Mouse (Mus musculus) thymus, postnatal 14 days (tissue): ENCODE results near the gene Nhp2.

Source experiments
- DNase-seq: peaks from one replicate; pipeline ENCODE4 v3.0.0; 2021

The Nhp2 gene

GRCm38 (mm10) chr11:51637971-51638414, 18.5 kb downstream of the Nhp2 start:
- DNase-seq = peak; percentile 81

DNA sequence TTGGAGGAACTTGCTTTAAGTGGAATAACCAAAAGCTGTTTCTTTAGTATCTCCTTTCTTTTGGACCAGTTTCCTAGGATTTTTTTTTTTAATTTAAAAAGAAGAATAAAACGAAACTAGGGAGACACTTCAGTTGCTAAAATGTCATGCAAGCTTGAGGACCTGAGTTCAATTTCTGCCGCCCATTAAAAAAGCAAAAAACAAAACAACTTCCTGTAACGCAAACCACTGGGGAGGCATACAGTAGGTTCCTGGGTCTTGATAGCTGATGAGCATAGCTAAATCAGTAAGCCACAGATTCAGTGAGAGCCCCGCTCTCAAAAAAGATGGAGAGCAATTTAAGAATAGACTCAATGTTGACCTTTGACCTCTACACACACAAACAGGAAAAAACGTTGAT, 19.0 kb downstream of the Nhp2 start:
- no peak for DNase-seq

DNA sequence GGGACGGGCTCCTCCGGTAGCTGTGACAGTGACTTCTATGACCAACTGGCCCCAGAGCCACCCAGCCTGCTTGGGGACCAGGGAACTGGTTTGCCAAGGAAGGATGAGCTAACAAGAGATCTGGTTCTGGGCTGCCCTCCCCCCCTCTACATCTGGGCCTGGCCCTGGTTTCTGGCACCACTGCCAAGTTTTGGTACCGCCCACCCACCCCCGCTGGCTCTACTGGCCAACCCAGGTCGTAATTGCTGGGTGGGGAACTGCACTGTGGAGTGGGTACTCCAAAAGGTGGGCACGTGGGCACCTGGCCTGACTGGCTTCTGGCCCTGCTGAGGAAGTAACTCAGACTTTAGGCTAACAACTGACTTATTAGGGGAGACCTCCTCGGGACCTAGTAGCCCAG, 21.2 kb downstream of the Nhp2 start:
- no peak for DNase-seq

DNA sequence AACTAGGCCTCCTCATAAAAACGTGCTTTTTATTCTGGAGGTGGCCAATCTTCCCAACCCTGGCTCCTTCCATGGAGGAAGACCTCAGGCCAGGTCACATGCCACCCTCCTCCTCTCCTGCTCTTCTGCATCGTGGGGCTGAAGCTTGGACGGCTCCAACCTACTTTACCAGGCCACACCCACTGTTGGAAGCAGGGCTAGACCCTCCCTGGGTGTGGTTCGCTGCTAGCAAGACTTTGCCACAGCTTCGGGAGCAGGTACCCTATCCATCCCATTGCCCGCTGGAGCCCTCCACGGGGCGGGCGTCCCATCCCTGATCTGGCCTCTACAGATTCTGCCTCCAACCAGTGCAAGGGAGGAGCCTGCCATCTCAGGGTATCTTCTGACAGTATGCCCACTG, 23.7 kb downstream of the Nhp2 start:
- DNase-seq = no peak

- DNase-seq = peak; percentile 80
Observed at GRCm38 (mm10) chr11:51643761-51644160, 24.2 kb downstream of the Nhp2 start.

- peak; percentile 89 for DNase-seq
Observed at GRCm38 (mm10) chr11:51644217-51644616, 24.7 kb downstream of the Nhp2 start.

DNA sequence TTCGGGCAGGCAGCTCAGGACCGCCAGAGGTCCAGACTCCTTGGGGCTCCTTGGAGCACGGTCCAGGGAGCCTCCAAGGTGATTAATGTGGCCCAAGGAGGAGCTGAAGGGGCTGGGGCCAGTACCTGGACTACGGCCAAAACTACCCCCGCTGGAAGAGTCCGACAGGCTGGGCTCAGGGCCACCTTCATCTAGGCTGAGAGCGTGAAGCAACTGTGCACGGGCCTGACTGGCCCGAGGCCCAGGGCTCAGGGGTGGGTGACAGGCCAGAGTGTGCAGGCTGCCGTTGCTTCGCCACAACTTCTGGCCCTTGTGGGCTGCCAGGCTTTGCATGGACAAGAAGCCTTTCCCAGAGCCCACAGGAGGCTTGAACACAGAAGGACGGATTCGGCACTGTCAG, 25.8 kb downstream of the Nhp2 start:
- no peak for DNase-seq

- DNase-seq = no peak
Observed at GRCm38 (mm10) chr11:51646245-51646644, 26.7 kb downstream of the Nhp2 start.

- DNase-seq = peak; percentile 56
Observed at GRCm38 (mm10) chr11:51646751-51647667, 27.5 kb downstream of the Nhp2 start.

- no peak for DNase-seq
Observed at GRCm38 (mm10) chr11:51648566-51648965, 29.0 kb downstream of the Nhp2 start.

DNA sequence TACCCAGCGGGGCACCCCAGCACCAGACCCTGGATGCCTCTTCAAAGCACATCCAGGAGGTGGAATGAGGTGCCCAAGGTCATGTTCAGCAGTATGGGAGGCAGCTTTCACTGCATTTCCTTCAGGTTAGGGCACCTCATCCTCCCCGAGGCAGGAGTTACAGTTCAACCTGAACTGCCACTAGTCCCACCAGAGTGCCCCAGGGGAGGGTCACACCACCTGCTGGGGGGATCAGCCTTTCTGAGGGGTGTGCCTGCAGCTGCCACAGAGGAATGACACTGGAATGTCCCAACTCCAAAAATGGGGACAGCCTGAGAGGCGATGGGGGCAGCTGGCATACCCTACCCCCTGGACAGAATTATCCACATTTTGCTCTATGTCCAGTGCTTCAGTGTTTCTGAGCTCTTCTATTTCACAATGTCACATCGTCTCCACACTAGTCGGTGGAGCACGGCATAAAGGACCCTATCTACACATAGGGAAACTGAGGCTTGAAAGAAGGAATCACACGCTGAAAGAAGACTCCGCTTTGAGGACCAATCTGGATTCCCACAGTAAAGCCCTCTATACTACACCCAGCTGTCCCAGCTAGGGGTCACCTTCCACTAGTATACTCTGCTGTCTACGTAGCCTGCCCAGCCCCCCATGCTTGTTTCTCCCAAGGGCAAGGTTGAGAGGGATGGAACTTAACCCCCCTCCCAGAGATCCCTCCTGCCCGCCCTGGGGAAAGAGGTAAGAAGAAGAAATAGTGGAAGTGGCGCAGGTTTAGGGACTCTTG, 29.8 kb downstream of the Nhp2 start:
- DNase-seq = no peak

DNA sequence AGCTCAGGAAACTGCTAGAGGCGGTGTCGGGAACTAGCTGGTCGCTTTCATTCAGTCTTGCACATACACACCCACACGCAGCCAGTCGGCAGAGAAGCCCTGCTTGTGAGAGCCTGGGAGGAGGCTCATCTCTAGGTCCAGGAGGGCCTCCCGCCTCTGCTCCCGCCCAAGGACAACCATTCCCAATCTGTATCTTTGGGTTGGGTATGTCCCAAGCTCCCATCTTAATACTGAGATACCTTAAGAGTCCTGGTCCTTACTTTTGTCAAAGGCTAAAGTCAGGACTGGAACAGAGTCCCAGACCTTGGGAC, 30.3 kb downstream of the Nhp2 start:
- peak; percentile 43 for DNase-seq

GRCm38 (mm10) chr11:51650261-51650660, 30.7 kb downstream of the Nhp2 start:
- DNase-seq = peak; percentile 66

DNA sequence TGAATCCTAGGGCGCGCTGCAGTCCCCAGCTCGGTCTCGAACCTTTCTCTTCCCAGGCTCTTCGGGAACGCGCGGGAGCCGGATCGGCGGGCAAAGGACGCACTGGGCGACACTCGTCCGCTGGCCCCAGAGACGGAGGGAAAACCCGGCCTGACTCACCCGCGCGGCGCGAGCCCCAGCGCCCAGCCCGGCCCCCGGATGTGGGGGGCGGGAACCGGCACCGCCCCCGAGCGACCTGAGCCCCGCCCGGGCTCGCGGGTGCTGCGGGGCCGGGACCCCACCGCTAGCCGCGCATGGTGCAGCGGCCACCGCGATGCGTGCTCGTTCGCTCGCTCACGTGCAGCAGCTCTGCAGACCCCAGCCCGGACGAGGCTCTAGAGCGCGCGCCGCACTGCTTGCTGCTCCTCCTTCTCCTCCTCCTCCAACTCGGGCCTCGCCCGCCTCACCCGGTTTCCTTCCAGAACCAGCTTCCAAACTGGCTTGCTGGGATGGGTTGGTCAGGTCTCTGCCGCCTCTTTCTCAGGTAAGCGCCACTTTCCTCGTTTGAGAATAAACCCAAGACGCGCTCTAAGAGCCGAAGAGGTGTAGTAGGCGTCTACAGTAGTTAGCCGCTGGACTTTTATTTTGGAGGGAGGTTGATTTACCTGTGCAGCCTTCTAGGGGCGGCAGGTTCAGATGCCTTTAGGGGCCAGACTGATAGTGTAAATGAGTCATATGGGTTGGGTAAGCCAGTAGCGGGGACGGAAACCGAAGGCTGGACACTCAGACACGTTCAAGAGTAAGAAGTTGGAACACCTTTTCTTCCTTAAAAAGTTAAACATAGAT, 31.4 kb downstream of the Nhp2 start, which contains the start of the genes N4bp3 and D930048N14Rik:
N4bp3 (minus strand) TSS at position 152 of the 825 bp plus-strand sequence.
D930048N14Rik (plus strand) TSS at position 264 of the 825 bp plus-strand sequence.
- peak; percentile 83 for DNase-seq

DNA sequence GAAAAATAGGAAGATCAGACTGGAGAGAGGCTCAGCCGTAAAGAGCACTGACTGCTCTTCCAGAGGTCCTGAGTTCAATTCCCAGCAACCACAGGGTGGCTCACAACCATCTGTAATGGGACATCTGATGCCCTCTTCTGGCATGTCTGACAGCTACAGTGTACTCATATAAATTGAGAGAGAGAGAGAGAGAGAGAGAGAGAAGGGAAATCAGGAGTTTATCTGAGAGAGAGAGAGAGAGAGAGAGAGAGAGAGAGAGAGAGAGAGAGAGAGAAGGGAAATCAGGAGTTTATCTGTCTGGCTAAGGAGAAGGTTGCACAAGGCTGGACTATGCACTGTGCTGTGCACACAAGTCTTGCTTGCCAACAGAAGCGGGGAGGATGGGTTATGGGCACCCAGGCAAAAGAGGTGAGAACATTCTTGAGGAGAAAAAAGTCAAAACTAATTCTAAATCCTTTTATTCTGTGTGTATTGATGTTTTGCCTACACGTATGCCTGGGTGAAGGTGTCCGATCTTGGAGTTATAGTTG, 33.4 kb downstream of the Nhp2 start:
- no peak for DNase-seq

DNA sequence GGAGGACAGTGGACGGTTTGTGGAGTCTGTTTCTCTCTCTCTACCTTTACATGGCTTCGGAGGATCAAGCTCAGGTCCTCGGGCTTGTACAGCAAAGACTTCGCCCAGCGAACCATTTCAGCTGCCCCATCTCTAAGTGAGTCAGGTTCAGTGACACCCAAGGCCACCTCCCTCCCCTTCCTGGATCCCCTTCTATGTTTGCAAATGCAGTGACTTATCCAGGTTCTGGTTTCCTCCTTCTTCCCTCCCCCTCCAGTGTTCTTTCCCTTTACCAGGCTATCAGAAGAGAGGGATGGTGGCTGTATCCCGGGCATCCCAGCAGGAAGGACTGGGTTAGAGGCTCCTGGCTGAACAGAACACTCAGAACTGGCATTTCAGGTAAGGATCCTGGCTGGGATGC, 34.2 kb downstream of the Nhp2 start:
- DNase-seq = no peak

- DNase-seq = no peak
Observed at GRCm38 (mm10) chr11:51654891-51655290, 35.4 kb downstream of the Nhp2 start.

DNA sequence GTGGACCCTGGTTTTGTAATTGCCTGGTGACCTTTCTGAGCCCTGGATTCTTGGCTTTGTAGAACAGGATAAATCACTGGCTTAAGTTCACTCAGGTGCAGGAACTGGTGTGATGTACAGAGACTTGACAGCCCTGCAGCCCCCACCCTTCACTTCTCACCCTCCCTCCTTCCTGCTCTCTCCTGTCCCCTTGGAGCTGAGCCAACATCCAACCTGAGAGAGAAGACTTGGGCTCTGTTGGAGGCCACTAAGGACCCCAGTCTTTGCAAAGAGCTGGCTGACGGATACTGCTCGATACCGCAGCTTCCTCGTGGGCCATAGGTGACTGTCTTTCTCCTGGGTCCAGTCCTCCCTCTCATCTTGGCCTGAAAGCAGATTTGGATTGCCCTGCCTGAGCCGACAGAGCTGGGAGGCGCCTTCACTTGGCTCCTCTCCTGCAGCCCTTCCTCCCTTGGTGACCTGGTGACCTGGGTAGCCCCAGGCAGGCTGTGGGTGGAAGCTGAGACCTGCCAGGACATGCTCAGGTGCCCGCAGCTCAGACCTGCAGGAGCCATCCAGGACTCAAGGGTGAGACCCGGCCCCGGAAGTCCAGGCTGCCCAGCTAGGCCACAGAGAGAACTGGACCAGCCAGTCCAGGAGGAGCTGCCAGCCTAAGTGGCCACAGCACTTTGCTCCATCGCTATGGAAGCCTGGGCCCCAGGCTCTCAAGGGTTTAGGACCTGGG, 37.4 kb downstream of the Nhp2 start:
- no peak for DNase-seq

DNA sequence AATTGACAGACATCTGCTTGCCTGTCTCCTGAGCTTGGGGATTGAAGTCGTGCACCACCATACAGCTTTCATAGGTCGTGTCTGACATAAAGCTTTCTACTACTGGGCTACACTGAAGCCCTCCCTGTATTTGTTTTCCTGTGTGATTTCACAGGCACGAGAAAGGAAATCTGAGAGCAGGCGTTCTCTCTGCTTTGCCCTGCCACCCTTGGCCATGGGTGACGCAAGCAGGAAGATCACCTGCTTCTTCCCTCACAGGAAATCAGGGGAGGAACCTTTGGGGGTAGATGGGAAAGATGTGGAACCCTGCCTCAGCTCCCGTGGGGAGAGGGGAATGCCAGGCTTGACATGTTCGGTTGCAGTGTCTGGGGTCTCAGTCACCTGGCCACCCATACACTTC, 38.8 kb downstream of the Nhp2 start:
- no peak for DNase-seq

DNA sequence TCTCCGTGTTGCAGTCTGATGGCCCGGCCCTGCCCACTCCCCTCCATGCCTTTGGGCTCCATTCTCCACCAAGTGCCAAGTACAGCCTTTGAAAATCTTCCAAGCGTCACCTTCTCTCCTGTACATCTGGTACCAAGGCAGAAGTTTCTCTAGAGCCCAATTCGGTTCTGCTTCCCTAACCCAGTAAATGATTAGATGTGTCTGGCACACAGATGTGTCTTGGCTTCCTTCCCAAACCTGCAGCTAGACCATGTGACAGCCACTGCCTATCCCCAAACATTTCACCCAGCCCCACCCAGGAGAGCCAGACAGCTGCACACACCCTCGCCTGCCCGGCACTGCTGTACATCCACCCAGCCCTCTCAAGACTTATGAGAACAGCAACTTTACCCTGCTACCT, 39.2 kb downstream of the Nhp2 start:
- DNase-seq = no peak

GRCm38 (mm10) chr11:51661867-51662365, 42.4 kb downstream of the Nhp2 start:
- no peak for DNase-seq

GRCm38 (mm10) chr11:51662632-51663031, 43.1 kb downstream of the Nhp2 start:
- no peak for DNase-seq
